Mouse (Mus musculus) fat pad, adult 2 months (tissue): ENCODE data around the gene Tns1.
A peak's percentile ranks its signal among the peaks of the same experiment; 100 is the strongest.

ENCODE experiments used
- DNase-seq: peaks from one replicate; pipeline ENCODE4 v3.0.0-alpha.2; 2011; ENCODE audit warnings: low read depth, low spot score; ENCODE audit errors: extremely low read depth

Tns1 gene

DNA sequence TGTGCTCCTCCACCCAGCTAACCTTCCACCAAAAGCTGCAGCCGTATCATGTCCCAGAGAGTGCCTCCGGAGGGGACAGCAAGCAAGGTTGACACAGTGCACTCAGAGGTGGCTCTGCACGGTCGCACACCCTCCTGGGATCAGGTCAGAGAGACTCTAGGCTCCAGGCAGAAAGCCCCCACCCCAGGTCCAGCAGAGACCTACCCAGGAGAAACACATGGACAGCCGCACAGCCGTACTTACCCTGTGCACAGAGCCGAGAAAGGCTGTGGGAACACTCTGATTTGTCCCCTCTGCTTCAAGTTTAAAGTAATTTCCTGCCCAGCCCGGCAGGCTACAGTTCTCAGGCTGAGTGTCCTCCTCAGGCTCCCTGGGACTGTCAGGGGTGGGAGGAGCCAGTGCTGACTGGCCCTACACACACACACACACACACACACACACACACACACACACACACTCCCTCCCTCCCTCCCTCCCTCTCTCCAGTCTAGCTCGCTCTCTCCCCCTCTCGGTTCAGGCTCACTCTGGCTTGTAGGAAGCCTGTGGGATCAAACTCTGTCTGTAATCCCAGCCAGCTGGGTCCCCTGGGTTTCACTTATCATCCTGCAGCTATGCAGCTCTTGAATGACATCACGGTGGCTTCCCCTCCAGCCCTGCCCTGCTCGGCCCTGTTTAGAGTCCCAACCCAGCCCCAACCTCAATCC is 161.4 kb downstream of the Tns1 start:
- no peak for DNase-seq

- DNase-seq: no peak
Observed at GRCm38 (mm10) chr1:73962049-73962448, 162.2 kb downstream of the Tns1 start.

DNA sequence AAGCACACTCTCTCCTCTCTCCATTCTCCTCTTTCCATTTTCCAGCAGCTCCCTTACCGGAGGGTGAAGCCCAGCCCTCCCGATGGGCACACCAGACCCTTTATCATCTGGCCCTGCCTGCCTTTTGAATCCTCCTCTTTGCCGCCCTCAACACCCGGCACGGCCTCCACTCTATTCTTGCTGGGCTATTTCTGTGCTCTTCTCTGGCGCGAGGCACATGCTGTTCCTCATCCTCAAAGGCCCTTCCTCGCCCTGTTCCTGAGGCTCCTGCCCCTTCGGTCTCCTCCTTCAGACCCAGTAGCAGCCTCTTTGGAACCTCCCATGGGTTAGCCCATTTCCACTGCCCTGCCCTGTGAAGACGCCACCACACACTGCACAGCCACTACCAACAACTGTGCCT is 164.5 kb downstream of the Tns1 start:
- no peak for DNase-seq

DNA sequence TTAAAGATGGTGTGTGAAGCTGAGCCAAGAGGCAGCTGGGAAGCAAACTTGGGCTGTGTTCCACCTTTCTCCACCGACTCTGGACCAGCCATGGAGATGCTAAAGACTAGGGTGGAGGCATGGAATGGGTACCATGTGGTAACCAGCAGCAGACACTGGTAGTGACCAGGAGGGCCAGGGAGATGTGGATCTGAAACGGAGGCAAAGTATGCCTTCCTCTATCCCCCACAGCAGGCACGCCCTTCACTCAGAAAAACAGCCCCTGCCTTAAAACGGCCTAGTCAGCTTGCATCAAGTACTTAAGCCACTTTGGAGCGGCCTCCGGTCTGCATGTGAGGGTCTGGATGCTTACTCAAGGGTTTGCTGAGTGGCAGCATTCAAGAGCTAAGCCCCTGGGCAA is 164.9 kb downstream of the Tns1 start:
- DNase-seq: no peak

DNA sequence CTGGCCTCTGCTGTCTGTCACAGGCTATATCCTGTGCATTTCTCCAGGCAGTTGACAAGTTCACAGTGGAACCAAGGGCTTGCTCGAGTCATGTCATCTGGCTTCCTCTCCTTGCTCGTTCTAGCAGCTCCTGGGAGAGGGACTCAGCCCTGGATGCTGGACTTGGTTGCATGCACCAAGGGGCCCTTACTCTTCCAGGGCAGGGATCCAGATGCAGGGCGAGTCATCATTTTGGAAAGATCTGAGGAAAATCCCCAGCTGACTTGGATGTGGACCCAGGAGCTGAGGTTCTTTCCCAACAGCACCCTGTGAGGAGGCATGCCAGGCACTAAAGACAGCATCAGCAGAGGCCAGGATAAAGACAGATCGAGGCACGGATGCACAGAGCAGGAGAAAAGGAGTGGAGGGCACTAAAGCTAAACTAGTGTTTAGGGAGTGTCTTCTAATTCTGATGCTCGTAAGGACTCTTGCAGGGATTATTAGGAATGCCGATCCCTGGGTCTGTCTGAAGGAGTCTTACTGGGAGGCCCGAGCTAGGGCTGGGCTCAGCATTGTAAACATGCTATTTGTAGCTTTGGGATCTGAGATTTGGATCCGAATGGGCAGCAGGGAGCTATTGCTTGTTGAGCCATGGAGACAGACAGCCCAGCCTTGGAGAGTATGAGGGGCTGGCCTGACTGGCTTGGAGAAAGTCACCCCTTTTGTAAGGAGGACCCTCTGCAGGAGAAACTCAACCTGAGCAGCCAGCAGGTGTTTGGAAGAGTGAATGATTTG is 165.9 kb downstream of the Tns1 start:
- no peak for DNase-seq

DNA sequence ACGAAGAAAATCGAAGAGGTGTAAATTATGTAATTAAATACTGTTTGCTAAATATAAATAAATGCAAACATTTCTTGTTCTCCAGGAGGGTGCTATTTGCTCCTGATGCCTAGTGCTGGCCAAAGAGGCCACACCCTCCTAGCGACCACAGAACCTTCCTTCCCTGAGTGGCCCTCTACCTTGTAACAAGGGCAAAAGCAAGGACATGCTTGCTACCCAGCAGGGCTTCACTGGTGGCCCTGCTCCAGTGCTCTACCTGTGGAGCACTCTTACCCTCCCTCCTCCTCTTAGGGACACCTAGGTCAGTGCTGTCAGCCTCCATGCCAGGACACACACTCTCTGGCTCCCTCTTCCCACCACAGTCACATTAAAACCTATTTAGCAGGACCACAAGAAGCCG is 166.8 kb downstream of the Tns1 start:
- no peak for DNase-seq

- DNase-seq: no peak
Observed at GRCm38 (mm10) chr1:73956320-73956719, 167.9 kb downstream of the Tns1 start.

DNA sequence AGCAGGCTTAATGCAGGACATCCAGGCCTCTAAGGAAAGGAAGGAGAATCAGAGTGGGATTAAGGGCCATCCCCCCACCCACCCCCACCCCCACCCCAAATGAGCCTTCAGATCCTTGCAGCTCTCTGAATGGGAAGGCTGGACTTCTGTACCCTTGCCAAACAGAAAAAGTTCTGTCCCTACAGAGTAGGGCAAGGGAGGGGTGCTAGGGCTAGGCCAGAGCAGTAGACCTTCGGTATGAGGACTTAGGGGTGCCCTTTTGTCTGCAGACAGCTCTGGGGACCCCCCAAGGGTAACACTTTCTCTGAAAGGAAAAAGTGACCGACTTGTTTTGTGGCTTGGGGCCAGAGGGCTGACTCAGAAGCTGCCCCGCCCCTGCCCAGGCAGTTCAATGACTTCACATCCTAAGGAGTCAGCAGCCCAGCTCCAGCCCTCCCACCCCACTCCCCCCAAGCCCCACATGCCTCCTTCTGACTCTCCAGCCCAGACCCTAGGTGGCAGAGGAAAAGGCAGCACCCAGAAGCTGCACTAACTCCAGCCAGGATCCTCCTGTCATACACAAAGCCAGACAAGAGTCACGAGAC is 168.9 kb downstream of the Tns1 start:
- DNase-seq: no peak

GRCm38 (mm10) chr1:73954614-73955013 is 169.6 kb downstream of the Tns1 start:
- no peak for DNase-seq

DNA sequence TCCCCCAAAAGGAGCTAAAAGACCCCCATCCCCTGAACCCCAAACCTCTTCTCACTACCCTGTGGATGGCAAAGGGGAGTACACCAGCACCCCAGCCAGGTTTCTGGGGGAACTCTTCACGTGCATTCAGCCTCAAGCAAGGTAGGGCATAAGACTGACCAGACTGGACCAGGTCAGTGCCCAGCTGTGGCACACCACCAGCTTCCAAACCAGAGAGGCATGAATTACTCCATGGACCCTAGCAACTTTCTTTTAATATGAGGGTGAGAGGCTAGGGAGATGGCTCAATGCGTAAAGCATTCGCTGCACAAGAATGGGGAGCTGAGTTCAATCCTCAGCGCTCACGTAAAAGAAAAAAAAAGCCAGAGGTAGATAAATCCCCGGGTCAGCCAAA is 170.2 kb downstream of the Tns1 start:
- no peak for DNase-seq

GRCm38 (mm10) chr1:73953317-73954014 is 170.8 kb downstream of the Tns1 start:
- no peak for DNase-seq

- no peak for DNase-seq
Observed at GRCm38 (mm10) chr1:73952598-73952997, 171.7 kb downstream of the Tns1 start.

- DNase-seq: no peak
Observed at GRCm38 (mm10) chr1:73951178-73951577, 173.1 kb downstream of the Tns1 start.

DNA sequence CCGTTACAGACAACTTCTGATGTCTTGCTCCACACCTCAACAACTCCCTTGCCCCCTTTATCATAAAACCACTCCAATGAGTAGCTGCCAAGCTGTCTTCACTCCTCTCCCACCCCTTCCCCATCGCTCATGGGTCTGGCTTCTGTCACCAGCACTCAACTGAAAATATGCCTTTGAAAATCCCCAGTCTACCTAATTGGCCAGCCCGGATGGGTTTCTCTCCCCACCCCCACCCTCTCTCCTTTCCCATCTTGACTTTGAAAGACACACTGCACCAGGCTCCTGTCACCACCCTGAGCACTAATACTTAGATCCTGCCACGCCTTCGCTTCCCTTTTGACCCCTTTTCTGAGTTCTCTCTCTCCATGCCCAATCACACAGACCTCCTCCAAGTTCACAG is 175.5 kb downstream of the Tns1 start:
- DNase-seq: no peak

DNA sequence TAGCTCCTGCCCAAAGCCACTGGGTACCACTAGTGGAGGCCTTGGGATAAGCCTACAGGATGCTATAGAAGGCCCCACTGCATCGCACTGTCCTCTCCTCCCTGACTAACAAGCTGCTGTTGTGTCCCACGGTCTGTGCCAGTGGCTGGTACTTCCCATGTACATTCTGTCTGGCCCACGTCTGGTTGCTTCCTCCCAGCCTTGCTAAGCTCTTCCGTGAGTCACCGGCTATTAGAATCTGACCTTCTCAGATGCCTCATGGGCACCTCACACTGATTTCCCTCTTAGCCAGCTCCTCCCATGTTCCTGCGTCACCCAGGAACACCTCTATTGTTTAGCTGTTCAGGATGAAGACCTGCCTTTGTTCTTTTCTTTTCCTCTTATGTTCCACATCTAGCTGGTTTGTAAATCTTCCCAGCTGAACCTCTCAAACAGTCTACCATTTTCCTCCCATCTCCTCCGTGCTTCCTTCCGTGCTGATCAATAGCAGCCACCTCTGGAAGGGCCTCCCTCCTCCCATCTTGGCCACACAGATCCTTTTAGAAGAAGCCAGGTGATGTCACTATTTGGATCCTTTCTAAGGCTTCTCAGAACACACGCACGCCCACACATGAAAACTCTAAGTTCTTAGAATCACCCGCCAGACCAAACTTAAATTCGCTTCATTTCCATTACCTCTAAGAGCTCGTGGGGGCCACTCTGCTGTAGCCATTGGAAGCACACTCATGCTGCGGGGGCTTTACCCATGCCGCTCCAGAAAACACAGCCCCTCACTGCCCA is 176.5 kb downstream of the Tns1 start:
- DNase-seq: peak; percentile 68

GRCm38 (mm10) chr1:73946701-73947100 is 177.5 kb downstream of the Tns1 start:
- no peak for DNase-seq

DNA sequence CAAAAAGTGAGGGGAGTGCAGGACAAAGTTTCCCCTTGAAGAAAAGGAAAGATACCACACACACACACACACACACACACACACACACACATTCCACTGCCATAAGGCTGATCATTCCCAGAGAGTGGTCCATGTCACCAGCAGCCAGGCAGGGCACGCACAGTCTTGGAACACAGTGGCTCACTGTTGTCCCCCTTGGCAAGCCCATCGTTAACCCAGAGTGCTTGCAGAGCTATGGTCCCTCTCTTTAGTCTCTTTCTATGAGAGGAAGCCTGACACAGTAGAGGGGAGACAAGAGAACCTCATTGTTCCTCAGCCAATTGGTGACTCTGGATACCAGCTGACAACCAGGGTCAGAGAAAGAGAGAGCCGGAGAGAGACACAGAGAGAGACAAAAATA is 179.9 kb downstream of the Tns1 start:
- DNase-seq: no peak

DNA sequence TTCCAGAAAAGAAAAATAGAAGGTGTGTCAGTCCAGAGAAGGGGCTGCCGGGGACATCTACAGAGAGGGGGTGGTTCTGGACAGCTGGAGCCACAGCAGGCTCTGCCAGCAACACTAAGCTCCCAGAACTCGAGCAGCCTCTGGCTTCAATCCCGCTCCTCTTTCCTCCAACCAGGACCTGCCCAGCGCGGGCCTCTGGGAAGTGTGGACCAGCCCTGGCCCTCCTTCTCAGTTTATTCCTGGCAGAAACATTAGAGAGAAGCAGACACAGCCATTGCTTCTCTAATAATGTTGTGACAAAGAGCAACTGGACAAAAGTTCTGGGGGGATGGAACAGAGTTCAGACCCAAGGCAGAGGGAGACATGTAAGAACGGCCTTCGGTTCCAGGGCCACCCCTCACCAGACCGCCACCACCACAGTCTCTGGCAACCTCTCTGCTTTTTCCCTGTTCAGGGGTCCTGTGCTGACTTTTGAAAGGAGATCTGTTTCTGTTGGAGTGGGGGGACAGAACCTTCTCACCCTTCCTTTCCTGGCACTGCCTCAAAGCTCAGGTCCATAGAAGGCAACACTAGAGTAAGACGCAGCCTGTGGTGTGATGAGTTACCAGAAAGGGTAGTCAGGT is 180.5 kb downstream of the Tns1 start:
- DNase-seq: no peak

DNA sequence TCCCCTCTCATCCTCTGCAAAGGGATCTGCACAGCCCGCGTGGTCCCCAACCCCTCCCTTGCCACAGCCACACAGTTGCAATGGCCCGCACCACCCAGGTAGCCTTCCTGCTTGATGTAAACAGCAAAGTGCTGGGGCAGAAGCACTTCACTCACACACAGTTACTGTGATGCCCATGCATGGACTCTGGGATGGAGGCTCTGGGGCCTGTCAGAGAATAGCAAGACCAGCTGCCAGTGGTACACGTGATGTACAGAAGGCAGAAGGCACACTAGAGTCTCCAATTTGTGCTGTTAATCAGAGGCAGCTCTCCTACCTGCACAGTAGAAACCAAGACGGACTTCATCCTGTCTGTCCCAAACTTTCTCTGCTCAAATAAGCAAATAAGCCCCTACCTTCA is 181.0 kb downstream of the Tns1 start:
- DNase-seq: no peak

DNA sequence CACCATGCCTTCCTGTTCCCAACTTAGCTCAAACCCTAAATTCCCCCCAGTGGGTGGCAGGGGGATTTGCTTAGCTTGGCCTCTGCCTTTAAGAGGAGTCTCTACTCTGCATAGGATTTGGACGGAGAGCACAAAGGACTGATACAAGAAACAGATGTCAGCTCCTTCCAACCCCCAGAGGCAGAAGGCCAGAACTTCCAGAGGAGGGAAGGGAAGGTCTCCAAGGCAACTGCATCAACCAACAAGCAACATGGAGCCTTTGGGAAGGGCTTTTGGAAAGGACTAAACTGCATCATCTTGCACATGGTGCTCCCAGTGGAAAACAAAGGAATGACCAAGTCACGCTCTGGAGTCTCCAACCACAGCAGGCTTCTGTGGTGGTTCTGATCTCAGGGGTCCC is 182.0 kb downstream of the Tns1 start:
- no peak for DNase-seq
